ENCODE assay signal across 10 mouse cellular contexts in genomic region chr7:29425413-29425827, GRCm38 (mm10).
DNase-seq lines count a peak whose midpoint lies in the region; TF ChIP-seq lines count a peak whose summit lies in the region.
"Had no signal": no experiment of that assay in that cellular context is flagged by ENCODE, and none has a peak within 500 bp of the region (broad histone marks: within the 10 kb centered on the region; RNA-seq: fewer than 3 reads in every experiment).

No protein-coding gene starts in this region.

- 33% methylated on average over 7 of the region's 7 CpGs for WGBS in lung, adult 2 months

- no peak for TF ChIP-seq CTCF in lung, adult 2 months (IDR thresholded peaks at IDR 0.05; ENCODE audit: insufficient read depth, low read length)

- H3K4me1 ChIP-seq in lung, adult 2 months (ENCODE audit: control insufficient read depth, insufficient read depth, low read length) = peaks cover 25% of the 10 kb centered on the region

- H3K4me3 ChIP-seq in lung, adult 2 months (replicated peaks; ENCODE audit: extremely low read depth, low read depth, low read length) = no peak overlapping the region

- no peak for TF ChIP-seq POLR2A in lung, adult 2 months (IDR thresholded peaks at IDR 0.05; ENCODE audit: borderline replicate concordance, extremely low read depth, low read depth, low read length)

- peak; percentile 25 to 52 for DNase-seq in frontal cortex, adult 2 months (ENCODE audit: extremely low spot score in 1 of 2, low spot score in 1 of 2)
- no peak for DNase-seq in frontal cortex, postnatal 25 days (ENCODE audit: low spot score in 2 of 2)
- DNase-seq in right cerebral cortex, postnatal 10 days (ENCODE audit: low spot score in 2 of 2) = peak; percentile 48 to 61
- DNase-seq in right cerebral cortex, postnatal 14 days = no peak
- peak; percentile 47 for DNase-seq in lung, adult 2 months
- peak; percentile 47 for DNase-seq in yolk sac, embryonic 10.5 days (ENCODE audit: low spot score)
- DNase-seq in thymus, postnatal 0 days (ENCODE audit: low spot score) = no peak
- no peak for DNase-seq in gastrocnemius, adult 8-10 months (ENCODE audit: low spot score in 2 of 2)
- DNase-seq: embryo, embryonic 11 days; left cerebral cortex, postnatal 4 days had no signal

Comparison
In these comparisons a context has a peak if more than half of its experiments do, and no peak if none do; other contexts are left out.
1. DNase-seq: peak in frontal cortex, adult 2 months (2 of 2), right cerebral cortex, postnatal 10 days (2 of 2), lung, adult 2 months (single experiment) and yolk sac, embryonic 10.5 days (single experiment); none in frontal cortex, postnatal 25 days (0 of 2), right cerebral cortex, postnatal 14 days (single experiment), thymus, postnatal 0 days (single experiment) and gastrocnemius, adult 8-10 months (0 of 2).